Mouse (Mus musculus) MEL (cell line): ENCODE data around the gene Igsf8. TPM values are rescaled to one million over a fixed set of nuclear protein-coding genes. Genes with fewer than 3 reads are reported as not detected.

Source experiments
- DNase-seq: peaks from one replicate; pipeline ENCODE4 v3.0.0; 2011; ENCODE audit warnings: low read depth, low spot score
- H3K27ac ChIP-seq: 2 replicates; pipeline ENCODE4 v1.5.1; 2012; ENCODE audit warnings: low read depth, mild to moderate bottlenecking, control low read depth, low read length, moderate library complexity; ENCODE audit not compliant: control insufficient read depth
- H3K27me3 ChIP-seq, 2 experiments: fragments of 150-350 bp in 1 of 2; sonication (generic) in 1 of 2; 2 replicates each; pipeline ENCODE4 v1.6.1; 2012; ENCODE audit warnings: low read length in 2 of 2, mild to moderate bottlenecking in 2 of 2, improper control_type of control experiment in 1 of 2, moderate library complexity in 1 of 2; ENCODE audit not compliant: insufficient read depth in 2 of 2, control insufficient read depth in 1 of 2
- H3K36me3 ChIP-seq, 2 experiments: 2 replicates each; pipeline ENCODE4 v1.6.1; 2012 to 2014; ENCODE audit warnings: low read length in 2 of 2, improper control_type of control experiment in 1 of 2, inconsistent platforms in 1 of 2, mild to moderate bottlenecking in 1 of 2; ENCODE audit not compliant: insufficient read depth in 2 of 2, control insufficient read depth in 1 of 2
- H3K4me1 ChIP-seq, 2 experiments: fragments of 150-350 bp in 1 of 2; sonication (generic) in 1 of 2; 2 replicates each; pipeline ENCODE4 v1.6.1; 2012; ENCODE audit warnings: low read length in 2 of 2, improper control_type of control experiment in 1 of 2, mild to moderate bottlenecking in 1 of 2; ENCODE audit not compliant: insufficient read depth in 2 of 2, control insufficient read depth in 1 of 2
- H3K4me3 ChIP-seq, 2 experiments: fragments of 150-350 bp in 1 of 2; sonication (generic) in 1 of 2; 2 replicates each; pipeline ENCODE4 v1.5.1; 2012; ENCODE audit warnings: low read depth in 2 of 2, low read length in 2 of 2, mild to moderate bottlenecking in 2 of 2, moderate library complexity in 2 of 2, control low read depth in 1 of 2, improper control_type of control experiment in 1 of 2; ENCODE audit not compliant: control insufficient read depth in 1 of 2, insufficient read depth in 1 of 2
- H3K79me2 ChIP-seq: 2 replicates; pipeline ENCODE4 v1.6.1; 2012; ENCODE audit warnings: mild to moderate bottlenecking, low read length, moderate library complexity; ENCODE audit not compliant: control insufficient read depth, poor library complexity, insufficient read depth
- H3K9ac ChIP-seq: 2 replicates; pipeline ENCODE4 v1.6.1; 2012; ENCODE audit warnings: low read depth, mild to moderate bottlenecking, control low read depth, low read length, moderate library complexity; ENCODE audit not compliant: control insufficient read depth, poor library complexity, severe bottlenecking
- H3K9me3 ChIP-seq: fragments of 150-350 bp; sonication (generic); replicated peaks from 2 replicates; pipeline ENCODE4 v1.6.1; 2012; ENCODE audit warnings: mild to moderate bottlenecking, low read length, improper control_type of control experiment, moderate library complexity; ENCODE audit not compliant: insufficient read depth
- CHD2 ChIP-seq: IDR thresholded peaks from 2 replicates; pipeline ENCODE4 v1.6.1; 2011; ENCODE audit warnings: low read length, improper control_type of control experiment
- CTCF ChIP-seq, 3 experiments: IDR thresholded peaks in 2 of 3; conservative IDR thresholded peaks in 1 of 3; 2 replicates each; pipeline ENCODE4 v1.5.1; 2011 to 2012; ENCODE audit warnings: low read length in 3 of 3, low read depth in 2 of 3, mild to moderate bottlenecking in 2 of 3, improper control_type of control experiment in 1 of 3, inconsistent platforms in 1 of 3, mixed read lengths in 1 of 3, moderate library complexity in 1 of 3; ENCODE audit not compliant: control insufficient read depth in 1 of 3, insufficient read depth in 1 of 3, poor library complexity in 1 of 3, severe bottlenecking in 1 of 3
- E2F4 ChIP-seq: IDR thresholded peaks from 2 replicates; pipeline ENCODE4 v1.6.1; 2011; ENCODE audit warnings: low read depth, low read length, improper control_type of control experiment, borderline replicate concordance
- EP300 ChIP-seq, 2 experiments: IDR thresholded peaks; 2 replicates each; pipeline ENCODE4 v1.6.1; 2011; ENCODE audit warnings: improper control_type of control experiment in 2 of 2, low read length in 2 of 2, low read depth in 1 of 2, mild to moderate bottlenecking in 1 of 2
- GABPA ChIP-seq: IDR thresholded peaks from 2 replicates; pipeline ENCODE4 v1.6.1; 2012; ENCODE audit warnings: low read depth, mild to moderate bottlenecking, inconsistent platforms, low read length, improper control_type of control experiment, moderate library complexity
- GATA1 ChIP-seq: IDR thresholded peaks from 2 replicates; pipeline ENCODE4 v1.6.1; 2011; ENCODE audit warnings: low read depth, low read length, improper control_type of control experiment
- HCFC1 ChIP-seq: IDR thresholded peaks from 2 replicates; pipeline ENCODE4 v1.6.1; 2012; ENCODE audit warnings: low read depth, mild to moderate bottlenecking, inconsistent platforms, low read length, improper control_type of control experiment, moderate library complexity
- MAX ChIP-seq: IDR thresholded peaks from 2 replicates; pipeline ENCODE4 v1.6.1; 2011; ENCODE audit warnings: low read length, improper control_type of control experiment
- MEF2A ChIP-seq: IDR thresholded peaks from 2 replicates; pipeline ENCODE4 v1.6.1; 2014; ENCODE audit warnings: low read depth, mild to moderate bottlenecking, inconsistent platforms, low read length, improper control_type of control experiment; ENCODE audit not compliant: poor library complexity, insufficient replicate concordance, severe bottlenecking; ENCODE audit errors: extremely low read depth
- MXI1 ChIP-seq: IDR thresholded peaks from 2 replicates; pipeline ENCODE4 v1.6.1; 2011; ENCODE audit warnings: mild to moderate bottlenecking, low read depth, low read length, improper control_type of control experiment
- MYB ChIP-seq: IDR thresholded peaks from 2 replicates; pipeline ENCODE4 v1.6.1; 2011; ENCODE audit warnings: mild to moderate bottlenecking, low read depth, low read length, improper control_type of control experiment
- MYC ChIP-seq: IDR thresholded peaks from 2 replicates; pipeline ENCODE4 v1.6.1; 2011; ENCODE audit warnings: low read depth, mild to moderate bottlenecking, low read length, improper control_type of control experiment, moderate library complexity
- NRF1 ChIP-seq: IDR thresholded peaks from 2 replicates; pipeline ENCODE4 v1.6.1; 2014; ENCODE audit warnings: low read depth, mild to moderate bottlenecking, inconsistent platforms, low read length, improper control_type of control experiment, moderate library complexity; ENCODE audit not compliant: poor library complexity, insufficient read depth, severe bottlenecking
- POLR2A ChIP-seq, 2 experiments: IDR thresholded peaks; 2 replicates each; pipeline ENCODE4 v1.6.1; 2011 to 2012; ENCODE audit warnings: low read length in 2 of 2, mild to moderate bottlenecking in 2 of 2, control low read depth in 1 of 2, improper control_type of control experiment in 1 of 2, low read depth in 1 of 2, moderate library complexity in 1 of 2; ENCODE audit not compliant: control insufficient read depth in 1 of 2, insufficient read depth in 1 of 2, poor library complexity in 1 of 2
- POLR2AphosphoS2 ChIP-seq: IDR thresholded peaks from 2 replicates; pipeline ENCODE4 v1.6.1; 2011; ENCODE audit warnings: low read length, improper control_type of control experiment
- POLR2AphosphoS5 ChIP-seq: IDR thresholded peaks from 2 replicates; pipeline ENCODE4 v1.6.1; 2012; ENCODE audit warnings: low read depth, borderline replicate concordance, mild to moderate bottlenecking, inconsistent platforms, low read length, moderate library complexity, mixed read lengths
- TCF12 ChIP-seq: IDR thresholded peaks from 2 replicates; pipeline ENCODE4 v1.6.1; 2014; ENCODE audit warnings: low read depth, mild to moderate bottlenecking, inconsistent platforms, low read length, improper control_type of control experiment, moderate library complexity
- UBTF ChIP-seq: IDR thresholded peaks from 2 replicates; pipeline ENCODE4 v1.6.1; 2012; ENCODE audit warnings: low read depth, mild to moderate bottlenecking, inconsistent platforms, low read length, improper control_type of control experiment, moderate library complexity, borderline replicate concordance; ENCODE audit not compliant: insufficient read depth
- USF1 ChIP-seq: IDR thresholded peaks from 2 replicates; pipeline ENCODE4 v1.6.1; 2014; ENCODE audit warnings: low read depth, mild to moderate bottlenecking, inconsistent platforms, low read length, improper control_type of control experiment, moderate library complexity
- USF2 ChIP-seq, 2 experiments: IDR thresholded peaks; 2 replicates each; pipeline ENCODE4 v1.6.1; 2011 to 2012; ENCODE audit warnings: improper control_type of control experiment in 2 of 2, low read length in 2 of 2, borderline replicate concordance in 1 of 2, inconsistent platforms in 1 of 2, low read depth in 1 of 2, mild to moderate bottlenecking in 1 of 2; ENCODE audit not compliant: insufficient read depth in 1 of 2
- ZKSCAN1 ChIP-seq: IDR thresholded peaks from 2 replicates; pipeline ENCODE4 v1.6.1; 2012; ENCODE audit warnings: low read depth, mild to moderate bottlenecking, inconsistent platforms, low read length, improper control_type of control experiment, moderate library complexity
- ZMIZ1 ChIP-seq: IDR thresholded peaks from 2 replicates; pipeline ENCODE4 v1.6.1; 2012; ENCODE audit warnings: low read depth, mild to moderate bottlenecking, inconsistent platforms, low read length, improper control_type of control experiment, moderate library complexity
- polyA plus RNA-seq, 2 experiments: library from polyadenylated mRNA; stranded (reverse) in 1 of 2; unstranded in 1 of 2; fragments of >175 nt in 1 of 2; fragments of >200 nt in 1 of 2; gene quantifications; 2 replicates each; pipeline versions ENCODE4 v1.2.1 to v1.2.4; 2012; ENCODE audit warnings: low replicate concordance in 2 of 2, low read depth in 1 of 2; ENCODE audit not compliant: insufficient read length in 2 of 2, insufficient read depth in 1 of 2, missing spikeins in 1 of 2
- total RNA-seq: library from RNA; depleted of rRNA; stranded (reverse); fragments of 300-350 nt; gene quantifications from 2 replicates; pipeline ENCODE4 v1.2.3, GENCODE M21; 2012

Igsf8 gene
- total and polyA plus RNA-seq, 3 experiments: 88.0 to 97.2 TPM; not detected in 1

GRCm38 (mm10) chr1:172274116-172274515, 12.7 kb downstream of the Igsf8 start:
- peaks cover 0 to 16% of the 10 kb centered on the region in 2 experiments; a peak in 2 of 4 replicates for H3K36me3 ChIP-seq
- DNase-seq: no peak

GRCm38 (mm10) chr1:172274547-172274946, 13.1 kb downstream of the Igsf8 start:
- no peak overlapping the region for H3K9ac ChIP-seq
- H3K4me3 ChIP-seq: no peak overlapping the region
- TF ChIP-seq UBTF (no peak), ZKSCAN1 (no peak), TCF12 (no peak), CHD2 (no peak), MXI1 (no peak), GABPA (no peak), MEF2A (no peak), HCFC1 (no peak), E2F4 (no peak)
- no peaks in the 10 kb centered on the region for H3K9me3 ChIP-seq
- no peak overlapping the region for H3K27ac ChIP-seq
- H3K36me3 ChIP-seq: peaks cover 0 to 16% of the 10 kb centered on the region in 2 experiments; a peak in 2 of 4 replicates
- H3K79me2 ChIP-seq: no peaks in the 10 kb centered on the region
- DNase-seq: no peak
- no peaks in the 10 kb centered on the region for H3K27me3 ChIP-seq
- peaks cover 6 to 23% of the 10 kb centered on the region in 2 experiments for H3K4me1 ChIP-seq

More at GRCm38 (mm10) chr1:172274116-172274515, 12.7 kb downstream of the Igsf8 start:
- H3K9ac ChIP-seq: no peak overlapping the region
- H3K4me3 ChIP-seq: no peak overlapping the region
- no peak for TF ChIP-seq UBTF
- no peak for TF ChIP-seq NRF1
- no peak for TF ChIP-seq GATA1
- TF ChIP-seq USF2 (IDR thresholded peaks at IDR 0.05; ENCODE audit: borderline replicate concordance in 1 of 2, insufficient read depth in 1 of 2, low read depth in 1 of 2, low read length in 2 of 2): no peak
- TF ChIP-seq TCF12: no peak
- TF ChIP-seq MYB: no peak
- TF ChIP-seq POLR2A (IDR thresholded peaks at IDR 0.05; ENCODE audit: control insufficient read depth in 1 of 2, insufficient read depth in 1 of 2, low read depth in 1 of 2, low read length in 2 of 2, poor library complexity in 1 of 2): no peak
- no peak for TF ChIP-seq POLR2AphosphoS2
- TF ChIP-seq CTCF (IDR thresholded peaks at IDR 0.05 in 2 of 3, conservative IDR thresholded peaks at IDR 0.05 in 1 of 3; ENCODE audit: control insufficient read depth in 1 of 3, insufficient read depth in 1 of 3, low read depth in 2 of 3, low read length in 3 of 3, poor library complexity in 1 of 3, severe bottlenecking in 1 of 3): no peak
- no peak for TF ChIP-seq USF1
- TF ChIP-seq POLR2AphosphoS5: no peak
- no peak for TF ChIP-seq ZMIZ1
- no peak for TF ChIP-seq E2F4
- no peak for TF ChIP-seq MYC
- no peak for TF ChIP-seq GABPA
- no peak for TF ChIP-seq ZKSCAN1
- TF ChIP-seq MAX: no peak
- no peak for TF ChIP-seq EP300 (IDR thresholded peaks at IDR 0.05; ENCODE audit: low read depth in 1 of 2, low read length in 2 of 2)
- no peaks in the 10 kb centered on the region for H3K27me3 ChIP-seq
- no peak overlapping the region for H3K27ac ChIP-seq
- H3K79me2 ChIP-seq: no peaks in the 10 kb centered on the region
- H3K9me3 ChIP-seq: no peaks in the 10 kb centered on the region
- H3K4me1 ChIP-seq: peaks cover 6 to 23% of the 10 kb centered on the region in 2 experiments
